Comparison of ENCODE assay signal across 15 mouse cellular contexts in the genomic region with DNA sequence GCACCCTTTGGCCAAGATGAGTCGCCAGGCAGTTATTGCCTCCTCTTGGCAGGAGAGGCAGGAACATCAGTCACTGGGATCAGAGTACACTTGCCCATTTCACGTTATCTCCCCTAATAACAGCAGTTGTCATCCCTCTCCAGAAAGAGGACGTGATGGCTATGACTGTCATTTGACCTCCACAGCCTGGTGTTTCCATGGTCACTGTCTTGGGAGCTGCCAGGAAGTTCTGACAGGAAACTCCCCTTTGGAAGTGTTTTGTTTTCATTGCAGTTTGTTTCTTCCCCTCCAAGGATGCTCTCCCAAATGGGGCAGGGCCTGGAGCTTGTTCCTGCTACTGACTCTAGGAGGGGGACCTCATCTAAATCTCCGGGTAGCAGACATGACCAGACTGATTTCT.
DNase-seq lines count a peak whose midpoint lies in the region.
"Had no signal": no experiment of that assay in that cellular context is flagged by ENCODE, and none has a peak within 500 bp of the region (broad histone marks: within the 10 kb centered on the region; RNA-seq: fewer than 3 reads in every experiment).

No protein-coding gene starts in this region.

- H3K27ac ChIP-seq in heart, embryonic 10.5 days: no peak overlapping the region
- H3K27ac ChIP-seq: forebrain, embryonic 10.5 days; intestine, embryonic 15.5 days; lung, embryonic 15.5 days; midbrain, embryonic 12.5 days had no signal

- DNase-seq in heart, adult 9 months (ENCODE audit: low spot score in 2 of 2): peak; percentile 9 to 54
- no peak for DNase-seq in heart, embryonic 10.5 days (ENCODE audit: low spot score)
- peak; percentile 2 to 8 for DNase-seq in spleen, postnatal 36 days (ENCODE audit: low spot score in 2 of 2)
- no peak for DNase-seq in spleen, adult 18-20 months
- DNase-seq in kidney, postnatal 25 days: peak; percentile 28 to 54
- peak; percentile 49 to 56 for DNase-seq in lung, postnatal 4 days
- DNase-seq in embryo, embryonic 10.5 days (ENCODE audit: low spot score): no peak
- DNase-seq in cerebellum, postnatal 25 days: no peak
- DNase-seq: cerebellum, adult 9-11 months; right cerebral cortex, postnatal 4 days had no signal

- WGBS in heart, embryonic 10.5 days: 37% methylated on average over 4 of the region's 4 CpGs

- 0 out of 2 replicates have a peak, but pooled peaks cover 5% of the 10 kb centered on the region for H3K4me1 ChIP-seq in heart, embryonic 10.5 days
- H3K4me1 ChIP-seq: midbrain, embryonic 12.5 days had no signal

- no peaks in the 10 kb centered on the region for H3K27me3 ChIP-seq in heart, embryonic 10.5 days (ENCODE audit: insufficient read depth, poor library complexity, severe bottlenecking)
- H3K27me3 ChIP-seq: intestine, embryonic 15.5 days; lung, embryonic 15.5 days; midbrain, embryonic 12.5 days had no signal

- no peak overlapping the region for H3K4me3 ChIP-seq in heart, embryonic 10.5 days
- H3K4me3 ChIP-seq: forebrain, embryonic 10.5 days; intestine, embryonic 15.5 days; lung, embryonic 15.5 days; midbrain, embryonic 12.5 days had no signal

- no peaks in the 10 kb centered on the region for H3K9me3 ChIP-seq in heart, embryonic 10.5 days
- H3K9me3 ChIP-seq: forebrain, embryonic 10.5 days; G1E; intestine, embryonic 15.5 days; lung, embryonic 15.5 days; midbrain, embryonic 12.5 days had no signal

- no peaks in the 10 kb centered on the region for H3K36me3 ChIP-seq in heart, embryonic 10.5 days
- H3K36me3 ChIP-seq: forebrain, embryonic 10.5 days; G1E; intestine, embryonic 15.5 days; lung, embryonic 15.5 days; midbrain, embryonic 12.5 days had no signal

Comparison
In these comparisons a context has a peak if more than half of its experiments do, and no peak if none do; other contexts are left out.
1. DNase-seq: peak in heart, adult 9 months (2 of 2), spleen, postnatal 36 days (2 of 2), kidney, postnatal 25 days (2 of 2) and lung, postnatal 4 days (2 of 2); none in heart, embryonic 10.5 days (single experiment), spleen, adult 18-20 months (0 of 2), embryo, embryonic 10.5 days (single experiment) and cerebellum, postnatal 25 days (0 of 2).